Comparison of ENCODE assay signal across 11 mouse cellular contexts in genomic region chr8:120325172-120325767, GRCm38 (mm10).
DNase-seq lines count a peak whose midpoint lies in the region; ATAC-seq lines count a peak whose summit lies in the region.
"Had no signal": no experiment of that assay in that cellular context is flagged by ENCODE, and none has a peak within 500 bp of the region (broad histone marks: within the 10 kb centered on the region; RNA-seq: fewer than 3 reads in every experiment).

No protein-coding gene starts in this region.

- H3K4me1 ChIP-seq in heart, embryonic 10.5 days: peaks cover 72% of the 10 kb centered on the region
- H3K4me1 ChIP-seq in neural tube, embryonic 11.5 days (ENCODE audit: control insufficient read depth, insufficient read depth, low read length): peaks cover 39% of the 10 kb centered on the region
- H3K4me1 ChIP-seq in neural tube, embryonic 15.5 days: peaks cover 42% of the 10 kb centered on the region

- no peak overlapping the region for H3K4me3 ChIP-seq in heart, embryonic 10.5 days
- no peak overlapping the region for H3K4me3 ChIP-seq in neural tube, embryonic 11.5 days (ENCODE audit: low read depth, low read length)
- H3K4me3 ChIP-seq in neural tube, embryonic 15.5 days (replicated peaks): no peak overlapping the region
- H3K4me3 ChIP-seq: erythroblast, embryonic 14.5 days had no signal

- peak overlapping the region; percentile 31 for H3K27ac ChIP-seq in heart, embryonic 10.5 days
- 0 out of 2 replicates have a peak overlapping the region, but pooled peaks have one; percentile 90 for H3K27ac ChIP-seq in neural tube, embryonic 11.5 days (ENCODE audit: low read depth, low read length)
- no peak overlapping the region for H3K27ac ChIP-seq in neural tube, embryonic 15.5 days (replicated peaks)

- no peak for ATAC-seq in neural tube, embryonic 11.5 days (ENCODE audit: insufficient read depth, low FRiP score, low TSS enrichment)
- ATAC-seq in neural tube, embryonic 15.5 days (ENCODE audit: low FRiP score): no peak
- peak; percentile 31 for ATAC-seq in granulocyte monocyte progenitor cell, adult 5-6 weeks (replicated peaks; ENCODE audit: poor library complexity, severe bottlenecking)
- ATAC-seq in megakaryocyte progenitor cell, adult 5-6 weeks (replicated peaks; ENCODE audit: poor library complexity): peak; percentile 67
- ATAC-seq: intestine, embryonic 16.5 days had no signal

- no peak overlapping the region for H3K4me2 ChIP-seq in neural tube, embryonic 11.5 days (ENCODE audit: low read depth)
- H3K4me2 ChIP-seq in neural tube, embryonic 15.5 days: no peak overlapping the region
- H3K4me2 ChIP-seq: heart, embryonic 11.5 days had no signal

- H3K9me3 ChIP-seq in heart, embryonic 10.5 days: no peaks in the 10 kb centered on the region
- no peaks in the 10 kb centered on the region for H3K9me3 ChIP-seq in neural tube, embryonic 11.5 days (ENCODE audit: control insufficient read depth, low read length)
- no peaks in the 10 kb centered on the region for H3K9me3 ChIP-seq in neural tube, embryonic 15.5 days (replicated peaks)

- no peak overlapping the region for H3K9ac ChIP-seq in neural tube, embryonic 11.5 days (ENCODE audit: low read length)
- no peak overlapping the region for H3K9ac ChIP-seq in neural tube, embryonic 15.5 days (replicated peaks)

- 56% methylated on average over 5 of the region's 5 CpGs for WGBS in heart, embryonic 10.5 days
- WGBS in neural tube, embryonic 11.5 days: 67% methylated on average over 5 of the region's 5 CpGs
- WGBS in neural tube, embryonic 15.5 days: 51% methylated on average over 5 of the region's 5 CpGs

- no peaks in the 10 kb centered on the region for H3K36me3 ChIP-seq in heart, embryonic 10.5 days
- H3K36me3 ChIP-seq in neural tube, embryonic 11.5 days (ENCODE audit: control insufficient read depth, insufficient read depth, low read length): no peaks in the 10 kb centered on the region
- no peaks in the 10 kb centered on the region for H3K36me3 ChIP-seq in neural tube, embryonic 15.5 days

- DNase-seq in heart, embryonic 10.5 days (ENCODE audit: low spot score): no peak
- no peak for DNase-seq in heart, postnatal 14 days
- no peak for DNase-seq in neural tube, embryonic 11.5 days (ENCODE audit: low spot score)
- no peak for DNase-seq in spleen, postnatal 10 days (ENCODE audit: low spot score in 2 of 2)
- no peak for DNase-seq in gastrocnemius, postnatal 4 days (ENCODE audit: low spot score in 2 of 2)

- intact Hi-C loops in heart, postnatal 14 days (cut with DNase I): loop anchor here (2.0 kb wide), 1 partner anchor 42 kb away; no protein-coding TSS in a partner anchor

- H3K27me3 ChIP-seq in heart, embryonic 10.5 days (ENCODE audit: insufficient read depth, poor library complexity, severe bottlenecking): 0 out of 2 replicates have a peak, but pooled peaks cover 5% of the 10 kb centered on the region
- no peaks in the 10 kb centered on the region for H3K27me3 ChIP-seq in neural tube, embryonic 11.5 days (ENCODE audit: control insufficient read depth, insufficient read depth, low read length)
- H3K27me3 ChIP-seq in neural tube, embryonic 15.5 days (replicated peaks): no peaks in the 10 kb centered on the region

Comparison
In these comparisons a context has a peak if more than half of its experiments do, and no peak if none do; other contexts are left out.
1. ATAC-seq: peak in granulocyte monocyte progenitor cell, adult 5-6 weeks (single experiment) and megakaryocyte progenitor cell, adult 5-6 weeks (single experiment); none in neural tube, embryonic 11.5 days (single experiment) and neural tube, embryonic 15.5 days (single experiment).